Mouse (Mus musculus): ENCODE results near the gene Tgfbr3l. TPM values are rescaled to one million over a fixed set of nuclear protein-coding genes. Genes with fewer than 3 reads are reported as not detected.

The Tgfbr3l gene
- polyA plus RNA-seq (2012; rRNA removed): 9.0 and 10.7 TPM in 2 replicates

GRCm38 (mm10) chr8:4247951-4248540 lies at the start of gene Tgfbr3l:
TSS of gene Tgfbr3l (plus strand) at chr8:4248214.
- DNase-seq (ENCODE audit: low read depth): no peak

- DNase-seq (ENCODE audit: low read depth): no peak
Observed at GRCm38 (mm10) chr8:4201321-4201720, 46.7 kb upstream of the Tgfbr3l start.

DNA sequence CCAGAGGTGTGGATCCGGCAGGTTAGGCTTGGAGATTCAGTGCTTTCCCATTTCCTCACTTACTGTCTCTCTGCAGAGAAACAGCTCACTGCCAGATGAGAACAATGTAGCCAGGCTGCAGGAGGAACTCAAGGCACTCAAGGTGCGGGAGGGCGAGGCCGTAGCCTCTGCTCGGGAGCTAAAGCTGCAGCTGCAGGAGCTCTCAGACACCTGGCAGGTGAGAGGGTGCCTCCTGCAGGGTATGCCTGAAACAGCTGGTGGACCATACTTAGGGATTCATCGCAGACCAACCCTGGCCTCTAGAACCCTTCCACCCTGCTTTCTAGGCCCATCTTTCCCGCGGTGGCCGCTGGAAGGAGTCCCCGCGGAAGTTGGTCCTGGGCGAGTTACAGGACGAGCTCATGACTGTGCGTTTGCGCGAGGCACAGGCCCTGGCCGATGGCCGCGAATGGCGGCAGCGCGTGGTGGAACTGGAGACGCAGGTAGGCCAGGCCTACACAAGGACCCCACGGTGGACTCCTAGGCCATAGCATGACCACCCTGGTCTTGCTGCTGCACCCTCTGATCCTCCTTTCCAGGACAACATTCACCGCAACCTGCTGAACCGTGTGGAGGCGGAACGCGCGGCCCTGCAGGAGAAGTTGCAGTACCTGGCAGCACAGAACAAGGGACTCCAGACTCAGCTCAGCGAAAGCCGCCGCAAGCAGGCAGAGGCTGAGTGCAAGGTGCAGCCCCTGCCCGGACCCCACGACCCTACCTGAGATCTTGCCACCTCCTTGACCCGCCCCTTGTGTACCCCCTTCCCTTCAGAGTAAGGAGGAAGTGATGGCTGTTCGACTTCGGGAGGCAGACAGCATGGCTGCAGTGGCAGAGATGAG lies 42.5 kb upstream of the Tgfbr3l start:
- DNase-seq (ENCODE audit: low read depth): no peak

GRCm38 (mm10) chr8:4206182-4207015 lies 41.6 kb upstream of the Tgfbr3l start:
- DNase-seq (ENCODE audit: low read depth): no peak

- DNase-seq (ENCODE audit: low read depth): no peak
Observed at GRCm38 (mm10) chr8:4207016-4207350, 41.0 kb upstream of the Tgfbr3l start.

DNA sequence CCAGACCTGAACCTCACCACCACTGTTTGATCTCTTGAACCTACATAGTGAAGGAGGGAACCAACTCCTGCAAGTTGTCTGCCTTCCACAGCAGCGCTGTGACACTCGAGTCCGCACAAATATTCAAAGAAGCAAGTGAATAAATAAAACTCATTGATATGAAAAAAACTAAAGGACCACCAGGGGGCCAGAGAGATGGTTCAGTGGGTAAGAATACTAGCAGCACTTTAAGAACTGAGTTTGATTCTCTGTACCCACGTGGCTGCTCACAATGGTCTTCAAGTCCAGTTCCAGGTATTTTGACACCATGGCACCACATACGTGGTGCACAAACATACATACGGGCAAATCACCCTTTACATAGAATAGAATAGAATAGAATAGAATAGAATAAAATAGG lies 36.9 kb upstream of the Tgfbr3l start:
- DNase-seq (ENCODE audit: low read depth): no peak

GRCm38 (mm10) chr8:4212809-4213209 lies 35.2 kb upstream of the Tgfbr3l start:
- no peak for DNase-seq (ENCODE audit: low read depth)

DNA sequence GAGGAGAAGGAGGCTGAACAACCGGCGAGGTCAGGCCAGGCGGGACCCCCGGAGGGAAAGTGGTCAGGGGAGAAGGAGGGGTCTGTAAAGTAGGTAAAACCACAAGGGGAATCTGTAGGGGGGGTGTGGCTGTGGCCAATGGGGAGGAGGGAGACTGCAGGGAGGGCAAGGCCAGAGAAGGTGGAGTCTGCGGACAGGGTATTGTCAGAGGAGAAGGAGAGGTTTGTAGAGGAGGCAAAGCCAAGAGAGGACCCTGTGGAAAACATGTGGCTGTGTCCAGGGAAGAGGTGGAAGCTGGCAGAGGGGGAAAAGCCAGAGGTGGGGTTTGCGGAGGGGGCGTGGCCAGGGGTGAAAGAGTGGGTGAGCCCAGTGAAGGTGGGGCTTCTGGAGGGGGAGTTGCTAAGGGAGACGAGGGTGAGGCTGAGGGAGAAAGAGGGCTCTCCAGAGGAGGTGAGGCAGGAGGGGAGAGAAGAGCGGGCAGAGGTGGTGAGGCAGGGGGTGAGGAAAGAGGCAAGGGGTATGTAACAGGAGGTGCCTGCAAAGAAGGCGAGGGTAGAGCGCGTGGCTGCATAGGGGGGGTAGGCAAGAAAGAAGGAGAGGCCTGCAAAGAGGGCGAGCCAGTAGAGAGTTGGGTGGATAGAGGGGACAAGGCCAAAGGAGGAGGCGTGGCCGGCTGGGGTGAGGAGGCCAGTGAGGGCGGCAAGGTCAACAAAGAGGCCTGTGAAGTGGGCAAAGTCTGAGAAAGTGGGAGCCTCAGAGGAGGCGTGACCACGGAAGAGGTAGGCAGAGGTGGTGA lies 34.6 kb upstream of the Tgfbr3l start:
- DNase-seq (ENCODE audit: low read depth): no peak

- no peak for DNase-seq (ENCODE audit: low read depth)
Observed at GRCm38 (mm10) chr8:4214006-4214980, 33.7 kb upstream of the Tgfbr3l start.

GRCm38 (mm10) chr8:4216296-4216695 lies 31.7 kb upstream of the Tgfbr3l start:
- DNase-seq (ENCODE audit: low read depth): no peak

DNA sequence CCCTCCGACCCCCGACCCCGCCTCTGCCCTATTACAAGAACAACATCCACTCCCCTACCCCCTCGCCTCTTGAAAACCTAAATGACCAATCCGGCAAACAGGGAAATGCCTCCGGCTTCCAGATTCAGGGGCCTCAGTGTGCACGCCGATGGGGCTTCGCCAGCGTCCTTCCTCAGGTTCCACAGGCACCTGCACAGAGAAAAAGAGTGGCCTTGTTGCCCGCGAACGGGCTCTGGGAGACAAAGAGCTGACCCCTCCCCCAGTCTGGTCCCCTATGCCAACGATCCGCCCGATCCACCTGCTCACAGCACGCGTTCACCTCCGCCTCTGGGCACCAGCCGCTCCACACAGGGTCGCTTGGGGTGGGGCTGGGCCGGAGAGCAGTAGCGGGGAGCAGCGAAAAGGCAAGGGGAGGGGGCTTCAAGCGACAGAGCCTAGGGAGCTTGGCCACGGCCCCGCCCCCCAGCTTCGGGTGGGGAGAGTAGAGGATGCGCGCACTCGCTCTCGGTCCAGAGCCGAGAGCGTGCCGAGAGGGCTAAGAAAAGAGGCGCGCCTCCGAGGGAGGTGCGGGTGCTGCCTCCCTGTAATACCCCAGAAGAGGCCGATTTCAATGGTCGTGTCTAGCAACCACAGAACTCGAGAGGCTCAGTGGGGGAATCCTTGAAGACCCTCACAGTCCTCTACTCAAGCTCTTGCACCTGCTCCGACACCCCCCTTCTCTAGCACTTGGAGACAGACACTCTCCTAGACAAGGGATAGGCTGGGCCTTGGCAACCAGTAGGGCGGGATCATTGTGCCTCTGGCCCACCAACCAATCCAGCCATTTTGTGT lies 31.0 kb upstream of the Tgfbr3l start, which contains the start of gene Prr36:
Gene Prr36 (minus strand): TSS at position 669 of the 831 bp plus-strand sequence.
- DNase-seq (ENCODE audit: low read depth): no peak

DNA sequence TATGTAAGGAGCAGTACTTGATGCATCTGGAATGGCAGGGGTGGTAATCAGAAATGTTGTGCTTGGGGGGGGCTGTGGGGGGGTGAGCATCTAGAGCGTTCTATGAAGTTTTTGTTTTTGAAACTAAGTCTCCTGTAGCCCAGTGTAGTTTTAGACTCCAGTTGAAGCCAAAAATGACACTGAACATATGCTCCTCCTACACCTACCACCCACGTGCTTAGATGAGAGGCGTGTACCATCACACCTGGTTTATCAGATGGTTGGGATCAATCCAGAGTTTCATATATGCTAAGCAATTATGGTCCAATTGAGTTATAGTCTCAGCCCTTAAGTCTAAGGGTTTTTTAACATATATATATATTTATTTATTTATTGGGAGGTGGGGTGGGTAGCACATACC lies 28.4 kb upstream of the Tgfbr3l start:
- no peak for DNase-seq (ENCODE audit: low read depth)

DNA sequence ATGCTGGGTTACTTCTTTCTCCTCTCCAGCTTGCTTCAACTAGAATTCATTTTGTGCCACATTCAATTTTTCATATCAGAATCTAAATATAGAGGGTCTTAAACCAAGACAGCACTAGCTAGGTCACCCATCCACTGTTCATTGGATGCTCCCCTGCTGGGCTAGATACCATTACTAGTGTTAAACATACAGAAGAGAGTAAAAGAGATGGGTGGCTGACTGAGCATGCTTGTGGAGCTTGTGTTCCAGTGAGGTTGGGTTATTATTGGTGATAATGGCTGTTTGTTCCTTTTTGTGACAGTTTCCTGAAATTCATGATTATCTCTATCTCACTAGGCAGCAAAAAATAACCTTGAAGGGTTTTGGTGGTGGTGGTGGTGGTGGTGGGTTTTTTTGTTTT lies 26.0 kb upstream of the Tgfbr3l start:
- DNase-seq (ENCODE audit: low read depth): no peak

DNA sequence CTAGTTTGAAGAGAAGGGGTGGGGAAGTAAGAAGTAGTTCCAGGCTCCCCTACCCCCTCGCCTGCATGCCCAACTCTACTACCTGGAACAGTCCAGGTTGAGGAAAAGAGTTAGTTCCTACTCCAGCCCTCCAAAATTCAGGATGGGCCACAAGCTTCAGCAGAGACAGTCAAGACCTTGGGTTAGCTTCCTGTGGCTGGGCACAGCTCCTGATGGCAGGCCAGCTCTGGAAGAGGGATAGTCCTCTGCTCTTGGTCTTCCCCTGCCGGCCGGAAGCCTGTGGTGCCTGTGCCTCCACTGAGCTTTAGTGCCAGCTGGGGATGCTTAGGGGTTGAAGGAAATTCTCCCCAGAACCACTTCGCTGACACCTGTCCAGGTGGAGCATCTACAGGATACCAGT lies 21.7 kb upstream of the Tgfbr3l start:
- no peak for DNase-seq (ENCODE audit: low read depth)

DNA sequence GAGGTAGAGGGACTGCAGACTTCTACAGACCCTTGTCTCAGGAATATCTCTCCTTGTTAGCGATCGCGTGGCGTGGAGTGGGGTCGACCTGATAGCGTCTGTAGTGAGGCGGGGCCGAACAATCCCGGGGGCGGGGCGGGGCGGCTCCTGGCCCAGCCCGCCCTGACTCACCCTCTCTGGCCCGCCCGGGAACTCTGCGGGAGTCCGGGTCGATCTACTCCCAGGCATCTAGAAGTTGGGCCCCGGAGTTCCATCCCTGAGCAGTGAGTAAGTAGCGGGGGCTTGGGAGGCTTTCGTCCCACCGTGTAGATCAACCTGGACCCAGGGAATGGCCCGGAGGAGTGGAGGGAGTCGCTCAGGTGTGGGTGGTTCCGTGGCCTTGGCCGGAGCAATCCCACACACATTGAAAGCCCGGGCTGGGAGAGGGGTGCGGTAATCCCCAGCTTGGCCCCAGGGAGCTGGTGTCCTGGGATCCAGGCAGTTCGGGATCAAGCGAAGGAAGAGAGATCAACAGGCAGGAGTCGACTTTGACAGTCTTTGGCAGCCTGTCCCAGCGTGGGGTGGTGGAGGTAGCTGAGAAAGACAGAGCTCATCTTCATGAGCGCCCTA lies 21.2 kb upstream of the Tgfbr3l start, which contains the start of gene Lrrc8e:
Gene Lrrc8e (plus strand): TSS at position 89 of the 609 bp plus-strand sequence.
- no peak for DNase-seq (ENCODE audit: low read depth)

GRCm38 (mm10) chr8:4227919-4228318 lies 20.1 kb upstream of the Tgfbr3l start:
- DNase-seq (ENCODE audit: low read depth): no peak

- DNase-seq (ENCODE audit: low read depth): no peak
Observed at GRCm38 (mm10) chr8:4229784-4230183, 18.2 kb upstream of the Tgfbr3l start.

GRCm38 (mm10) chr8:4230612-4231351 lies 17.2 kb upstream of the Tgfbr3l start:
- no peak for DNase-seq (ENCODE audit: low read depth)
